Mouse (Mus musculus) ES-E14 (cell line): ENCODE measurements around the gene Yy1.

Source experiments
- CHD2 ChIP-seq: IDR thresholded peaks from 2 replicates; pipeline ENCODE4 v1.6.1; 2014; ENCODE audit warnings: mild to moderate bottlenecking, low read depth, low read length, inconsistent platforms
- HCFC1 ChIP-seq: IDR thresholded peaks from 2 replicates; pipeline ENCODE4 v1.6.1; 2012; ENCODE audit warnings: low read length, inconsistent platforms, borderline replicate concordance; ENCODE audit not compliant: insufficient read depth
- ZC3H11A ChIP-seq: IDR thresholded peaks from 2 replicates; pipeline ENCODE4 v1.6.1; 2012; ENCODE audit warnings: low read depth, mild to moderate bottlenecking, inconsistent platforms, low read length, borderline replicate concordance

GRCm38 (mm10) chr12:108804388-108804787, 11.6 kb downstream of the Yy1 start:
- TF ChIP-seq HCFC1 (no peak), ZC3H11A (no peak), CHD2 (no peak)
